Mouse (Mus musculus) forebrain, embryonic 16.5 days (tissue): ENCODE measurements around the gene Reg3g. TPM values are rescaled to one million over a fixed set of nuclear protein-coding genes. Genes with fewer than 3 reads are reported as not detected.
"Not testable (repeated sequence)": the region's sequence is repeated elsewhere in the genome, so short reads cannot be mapped to it uniquely, and the experiment has no call there.

Source experiments
- ATAC-seq: fragments of 200-750 bp; cut with Nextera tagmentation; 2 replicates; pipeline ENCODE4 v1.8.0; 2017; ENCODE audit warnings: mild to moderate bottlenecking, moderate library complexity
- H3K27ac ChIP-seq: fragments of 300-500 bp; sonication (generic); 2 replicates; pipeline ENCODE4 v1.5.1; 2014; ENCODE audit warnings: low read length, control low read depth
- H3K27me3 ChIP-seq: fragments of 300-500 bp; sonication (generic); replicated peaks from 2 replicates; pipeline ENCODE4 v1.6.1; 2014; ENCODE audit warnings: low read length; ENCODE audit not compliant: control insufficient read depth, insufficient read depth
- H3K36me3 ChIP-seq: fragments of 300-500 bp; sonication (generic); 2 replicates; pipeline ENCODE4 v1.6.1; 2014; ENCODE audit not compliant: control insufficient read depth, insufficient read depth
- H3K4me1 ChIP-seq: fragments of 300-500 bp; sonication (generic); replicated peaks from 2 replicates; pipeline ENCODE4 v1.6.1; 2014; ENCODE audit warnings: low read length; ENCODE audit not compliant: control insufficient read depth, insufficient read depth
- H3K4me2 ChIP-seq: fragments of 300-500 bp; sonication (generic); 2 replicates; pipeline ENCODE4 v1.6.1; 2014; ENCODE audit warnings: mild to moderate bottlenecking, low read length, control low read depth
- H3K4me3 ChIP-seq: fragments of 300-500 bp; sonication (generic); replicated peaks from 2 replicates; pipeline ENCODE4 v1.5.1; 2014; ENCODE audit warnings: mild to moderate bottlenecking, low read length, control low read depth
- H3K9ac ChIP-seq: fragments of 300-500 bp; sonication (generic); replicated peaks from 2 replicates; pipeline ENCODE4 v1.6.1; 2014; ENCODE audit warnings: low read depth, low read length, control low read depth
- H3K9me3 ChIP-seq: fragments of 300-500 bp; sonication (generic); 2 replicates; pipeline ENCODE4 v1.6.1; 2016; ENCODE audit warnings: low read length; ENCODE audit not compliant: control insufficient read depth
- WGBS: fragments of 180-500 bp; shearing (Covaris S2); extraction: QIAGEN DNeasy Blood & Tissue Kit; methylation state at CpG from one replicate; pipeline ENCODE4 v1.1.7; 2014; 5-methylcytosine and 5-hydroxymethylcytosine counted together
- polyA plus RNA-seq: library from polyadenylated mRNA; unstranded; fragments of >200 nt; fragmentation: Nextera tagmentation; extraction: Ambion mirVana; gene quantifications from 2 replicates; pipeline ENCODE4 v1.2.1, GENCODE M21; 2015

Reg3g gene
- polyA plus RNA-seq, 1 experiment from 2014 or later, result not detected

GRCm38 (mm10) chr6:78460191-78460825, 8.4 kb downstream of the Reg3g start:
- Histone ChIP-seq H3K4me2 (no peak overlapping the region), H3K36me3 (no peaks in the 10 kb centered on the region), H3K27me3 (no peaks in the 10 kb centered on the region), H3K4me3 (no peak overlapping the region), H3K4me1 (peaks cover 8% of the 10 kb centered on the region), H3K9ac (no peak overlapping the region), H3K9me3 (no peaks in the 10 kb centered on the region), H3K27ac (peak overlapping the region; percentile 83)
- WGBS, result 8% methylated on average over 3 of the region's 3 CpGs
- peak; percentile 99 for ATAC-seq

GRCm38 (mm10) chr6:78452804-78453203, 15.9 kb downstream of the Reg3g start:
- H3K27me3 ChIP-seq, result no peaks in the 10 kb centered on the region
- H3K4me3 ChIP-seq, result no peak overlapping the region
- H3K9me3 ChIP-seq, result no peaks in the 10 kb centered on the region
- no peak for ATAC-seq
- H3K36me3 ChIP-seq, result no peaks in the 10 kb centered on the region
- no peaks in the 10 kb centered on the region for H3K4me1 ChIP-seq
- 92% methylated on average over 2 of the region's 2 CpGs for WGBS
- H3K9ac ChIP-seq, result no peak overlapping the region
- H3K4me2 ChIP-seq, result no peak overlapping the region
- no peak overlapping the region for H3K27ac ChIP-seq

DNA sequence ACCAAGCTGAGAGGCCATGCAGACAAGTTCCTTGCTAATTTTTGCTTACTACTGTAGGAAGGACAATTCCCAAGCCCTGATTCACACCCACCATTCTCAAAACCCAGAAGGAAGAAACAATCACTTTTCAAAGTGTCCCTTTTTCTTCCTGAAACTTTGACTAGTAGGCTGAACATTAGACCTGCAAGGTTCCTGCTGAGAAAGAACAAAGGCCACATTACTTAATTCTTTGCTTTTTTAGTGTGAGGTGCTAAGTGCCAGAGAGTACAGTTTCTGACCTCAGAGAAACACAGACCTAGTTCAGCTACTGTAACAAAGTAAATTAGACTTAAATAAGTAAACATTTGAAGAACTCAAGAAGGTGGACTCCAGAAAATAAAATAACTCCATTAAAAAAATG, 20.3 kb downstream of the Reg3g start:
- H3K9me3 ChIP-seq, result no peaks in the 10 kb centered on the region
- no peak overlapping the region for H3K9ac ChIP-seq
- no peaks in the 10 kb centered on the region for H3K4me1 ChIP-seq
- ATAC-seq, result no peak
- no peaks in the 10 kb centered on the region for H3K36me3 ChIP-seq
- no peaks in the 10 kb centered on the region for H3K27me3 ChIP-seq
- no peak overlapping the region for H3K27ac ChIP-seq
- no peak overlapping the region for H3K4me3 ChIP-seq
- H3K4me2 ChIP-seq, result no peak overlapping the region

- no peak for ATAC-seq
- no peaks in the 10 kb centered on the region for H3K36me3 ChIP-seq
- no peak overlapping the region for H3K4me2 ChIP-seq
- no peaks in the 10 kb centered on the region for H3K4me1 ChIP-seq
- H3K9ac ChIP-seq, result no peak overlapping the region
- no peaks in the 10 kb centered on the region for H3K27me3 ChIP-seq
- H3K9me3 ChIP-seq, result no peaks in the 10 kb centered on the region
- no peak overlapping the region for H3K4me3 ChIP-seq
- WGBS, result 63% methylated on average over 1 of the region's 1 CpGs
- no peak overlapping the region for H3K27ac ChIP-seq
Observed at GRCm38 (mm10) chr6:78447202-78447601, 21.5 kb downstream of the Reg3g start.

- Histone ChIP-seq H3K4me3 (no peak overlapping the region), H3K36me3 (no peaks in the 10 kb centered on the region), H3K9ac (no peak overlapping the region), H3K4me1 (no peaks in the 10 kb centered on the region), H3K27me3 (no peaks in the 10 kb centered on the region), H3K9me3 (no peaks in the 10 kb centered on the region), H3K4me2 (no peak overlapping the region), H3K27ac (no peak overlapping the region)
- no peak for ATAC-seq
- 89% methylated on average over 3 of the region's 3 CpGs for WGBS
Observed at GRCm38 (mm10) chr6:78425497-78425896, 43.2 kb downstream of the Reg3g start.

- not testable (repeated sequence) for H3K9ac ChIP-seq, H3K36me3 ChIP-seq, H3K27ac ChIP-seq, ATAC-seq, H3K4me3 ChIP-seq, H3K27me3 ChIP-seq, H3K4me2 ChIP-seq, H3K9me3 ChIP-seq, H3K4me1 ChIP-seq
Observed at GRCm38 (mm10) chr6:78422411-78422810, 46.3 kb downstream of the Reg3g start, which contains the start of gene Reg1. Gene Reg1, plus strand, starts transcription at chr6:78422711.

Other genes starting within 250 kb of the Reg3g start
- gene Reg3b, start 98.2 kb downstream of the Reg3g start, polyA plus RNA-seq, result not detected in 2 replicates
- gene Reg3d, start 90.0 kb downstream of the Reg3g start, polyA plus RNA-seq, result not detected in 2 replicates
- gene Reg3a, start 88.2 kb downstream of the Reg3g start, polyA plus RNA-seq, result not detected in 2 replicates
- gene Reg2, start 73.2 kb downstream of the Reg3g start, polyA plus RNA-seq, result not detected in 2 replicates
- gene Reg1, start 46.2 kb downstream of the Reg3g start, polyA plus RNA-seq, result not detected in 2 replicates